Mouse (Mus musculus): ENCODE results near the gene Ctsc.

The Ctsc gene

DNA sequence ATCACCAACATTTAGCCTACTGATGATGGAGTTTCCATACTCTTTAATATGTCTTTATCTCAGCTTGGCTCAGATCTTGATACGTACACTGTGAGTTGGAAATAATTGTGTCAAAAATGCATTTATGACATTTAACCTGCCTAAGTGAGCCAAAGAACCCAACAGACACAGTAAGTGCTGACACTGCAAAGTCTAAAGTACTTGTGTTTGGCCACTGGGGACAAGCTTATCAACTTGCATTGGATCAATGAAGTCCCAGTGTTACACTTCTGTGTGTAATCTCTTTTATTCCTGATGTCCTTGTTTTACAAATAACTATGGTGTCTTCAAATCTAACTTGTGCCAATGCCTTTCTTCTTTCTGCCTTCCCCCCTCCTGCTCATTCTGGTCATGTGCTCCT, 18.1 kb downstream of the Ctsc start:
- no peak for DNase-seq (ENCODE audit: low read depth, low spot score)

DNA sequence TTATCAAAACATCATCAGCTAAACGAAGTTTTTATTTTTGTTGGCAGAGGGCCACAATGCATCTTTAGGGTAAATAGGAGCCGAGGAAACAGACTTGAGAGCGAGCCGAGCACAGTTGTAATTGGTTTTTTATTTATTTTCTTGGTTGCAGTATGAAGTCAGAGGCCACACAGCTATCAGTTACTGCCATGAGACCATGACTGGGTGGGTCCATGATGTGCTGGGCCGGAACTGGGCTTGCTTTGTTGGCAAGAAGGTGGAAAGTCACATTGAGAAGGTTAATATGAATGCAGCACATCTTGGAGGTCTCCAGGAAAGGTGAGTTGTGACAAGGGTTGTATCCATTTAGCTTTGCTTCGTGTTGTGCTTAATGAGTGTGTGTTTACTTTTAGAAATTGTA, 19.0 kb downstream of the Ctsc start:
- DNase-seq (ENCODE audit: low read depth, low spot score): no peak

DNA sequence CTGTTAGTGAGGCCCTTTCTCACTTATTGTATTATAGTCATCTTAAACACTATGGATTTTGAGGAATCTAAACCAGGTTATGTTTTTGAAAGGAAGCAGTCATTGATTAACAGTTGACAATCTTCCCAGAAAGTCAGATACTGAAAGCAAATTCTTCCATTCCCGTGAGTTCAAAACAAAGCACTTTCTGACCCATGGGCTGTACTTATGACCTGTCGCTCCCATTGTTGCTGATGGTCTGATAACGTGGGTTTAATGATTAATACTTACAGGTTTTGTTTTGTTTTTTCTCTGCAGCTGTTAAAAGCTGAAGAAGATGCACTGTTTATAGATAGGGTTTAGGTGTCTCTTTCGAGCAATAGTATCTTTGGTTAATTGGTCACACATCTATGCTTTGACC, 27.9 kb downstream of the Ctsc start:
- no peak for DNase-seq (ENCODE audit: low read depth, low spot score)

DNA sequence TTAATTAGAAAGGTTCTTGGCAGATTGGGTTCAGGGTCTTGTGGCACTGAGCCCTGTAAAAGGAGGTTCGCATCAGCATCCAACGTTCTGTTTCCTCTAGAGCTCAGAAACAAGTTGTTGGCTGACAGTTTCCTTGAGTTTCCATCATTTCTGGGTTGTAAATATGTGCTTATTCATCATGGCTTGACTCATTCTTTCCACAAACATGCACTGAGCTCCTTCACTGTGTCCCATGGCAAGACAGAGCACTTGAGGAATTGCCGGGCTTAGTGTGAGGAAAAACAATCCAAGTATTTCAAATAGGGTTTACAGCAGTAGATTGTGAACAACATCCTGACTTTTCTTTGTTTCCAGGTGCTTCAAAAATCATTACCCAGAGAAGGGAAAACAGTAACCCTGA, 28.8 kb downstream of the Ctsc start:
- DNase-seq (ENCODE audit: low read depth, low spot score): peak; percentile 1

DNA sequence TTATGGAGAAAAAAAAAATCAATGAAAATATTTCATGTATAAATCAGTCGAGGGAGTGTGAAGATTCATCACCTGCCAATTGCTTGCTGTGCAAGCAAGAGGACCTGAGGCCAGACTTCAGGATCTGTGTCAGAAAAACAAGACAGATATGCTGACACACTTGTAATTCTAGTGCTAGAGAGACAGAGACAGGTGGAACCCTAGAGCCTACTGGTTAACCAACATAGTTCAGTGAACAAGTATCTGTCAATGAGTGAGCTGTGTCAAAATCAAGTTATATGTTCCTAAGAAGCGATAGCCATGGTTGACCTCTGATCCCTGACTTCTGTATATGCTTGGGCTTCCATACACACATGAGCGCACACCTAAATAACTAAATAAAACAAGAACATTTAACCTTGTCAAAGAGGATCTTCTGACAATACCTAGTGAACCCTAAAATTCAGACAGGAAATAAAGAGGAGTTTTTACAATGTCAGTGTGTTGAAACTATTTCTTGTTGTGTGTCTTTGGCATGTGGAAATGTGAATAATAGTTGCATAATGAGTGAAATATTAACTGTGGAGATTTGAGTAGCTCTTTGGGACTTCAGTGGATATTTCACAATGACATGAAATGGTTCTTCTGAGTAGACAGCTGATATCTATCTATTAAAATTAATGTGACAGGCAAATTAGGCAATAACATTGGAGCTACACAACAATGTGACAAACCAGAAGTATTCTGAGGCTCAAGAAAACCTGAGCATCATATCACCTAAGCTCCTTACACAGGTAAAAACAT, 32.7 kb downstream of the Ctsc start:
- no peak for DNase-seq (ENCODE audit: low read depth, low spot score)

DNA sequence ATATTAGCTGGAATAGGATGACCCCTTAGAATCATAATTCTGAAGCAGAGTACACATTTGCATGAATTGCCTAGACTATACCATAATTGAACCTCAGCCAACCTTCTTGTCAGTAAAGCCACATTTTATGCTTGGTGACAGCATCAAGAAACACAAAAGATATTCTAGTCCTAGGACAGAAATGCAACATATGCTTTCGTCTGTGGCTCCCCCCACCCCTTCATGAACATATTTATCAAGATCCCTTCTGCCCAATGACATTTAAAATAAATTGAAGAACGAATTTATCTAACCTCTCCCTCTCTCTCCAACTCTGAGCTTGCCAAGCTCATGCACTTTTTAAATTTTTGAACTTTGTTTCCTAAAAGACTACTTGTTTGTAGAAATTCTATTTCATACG, 38.5 kb downstream of the Ctsc start:
- no peak for DNase-seq (ENCODE audit: low read depth, low spot score)

DNA sequence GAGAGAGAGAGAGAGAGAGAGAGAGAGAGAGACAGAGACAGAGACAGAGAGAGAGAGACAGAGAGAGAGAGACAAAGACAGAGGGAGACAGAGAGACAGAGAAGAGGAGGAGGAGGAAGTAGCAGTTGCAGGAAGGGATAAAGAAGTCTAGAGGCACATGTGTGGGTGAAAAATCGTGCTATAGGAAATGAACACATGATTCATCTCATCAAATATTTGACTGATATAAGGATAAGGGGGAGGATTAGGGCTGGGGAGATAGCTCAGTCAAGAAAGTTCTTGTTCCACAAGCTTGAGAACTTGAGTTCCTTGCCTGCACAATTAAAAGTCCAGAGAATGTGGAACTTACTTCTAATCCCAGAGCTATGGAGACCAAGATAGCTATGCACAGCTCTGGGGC, 40.6 kb downstream of the Ctsc start:
- no peak for DNase-seq (ENCODE audit: low read depth, low spot score)

DNA sequence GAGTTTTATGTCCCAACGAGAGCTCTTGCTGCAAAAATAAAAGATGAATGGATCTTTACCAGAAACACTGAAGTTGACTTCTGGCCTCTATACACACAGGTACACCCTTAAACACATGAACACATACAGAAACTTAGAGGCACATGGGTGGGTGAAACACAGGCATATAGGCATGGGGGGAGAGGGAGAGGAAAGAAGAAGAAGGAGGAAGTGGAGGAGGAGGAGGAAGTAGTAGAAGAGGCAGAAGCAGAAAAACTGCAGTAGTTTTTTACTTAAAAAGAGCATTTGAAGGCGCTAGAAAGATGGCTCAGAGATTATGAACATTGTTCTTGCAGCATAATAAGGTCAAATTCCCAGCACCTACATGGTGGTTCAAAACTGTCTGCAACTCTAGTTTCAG, 41.0 kb downstream of the Ctsc start:
- DNase-seq (ENCODE audit: low read depth, low spot score): no peak

DNA sequence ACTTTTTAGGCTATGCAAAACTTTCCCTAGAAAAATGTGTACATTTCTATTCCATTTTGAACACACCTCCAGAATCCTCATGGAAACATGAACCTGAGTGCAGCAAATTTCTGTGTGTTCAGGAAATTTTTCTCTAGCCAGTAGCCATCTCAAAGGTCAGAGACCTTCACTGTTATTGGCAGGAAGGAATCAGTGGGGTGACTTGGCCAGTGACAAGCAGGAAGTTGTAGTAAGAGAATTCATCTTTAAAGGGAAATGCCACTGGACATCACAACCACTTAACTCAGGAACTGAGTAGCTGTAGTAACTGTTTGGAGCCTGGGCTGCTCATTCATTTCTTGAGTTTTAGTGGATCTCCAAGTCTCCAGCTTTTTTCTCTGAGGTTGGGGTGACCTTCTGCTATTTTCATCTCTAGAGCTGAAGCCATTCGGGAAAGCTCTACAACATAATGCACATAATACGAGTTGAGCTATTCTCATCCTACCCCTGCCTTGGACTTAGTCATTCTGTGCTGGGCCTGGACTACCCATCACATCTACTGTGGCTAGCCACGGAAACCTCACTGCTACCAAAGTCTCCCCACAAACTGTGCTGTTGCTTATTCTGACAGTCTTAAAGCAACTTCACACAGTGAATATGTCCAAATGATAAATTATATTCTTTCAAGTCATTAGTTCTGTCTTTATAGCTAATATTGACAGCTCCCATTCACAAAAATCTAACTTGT, 41.7 kb downstream of the Ctsc start:
- no peak for DNase-seq (ENCODE audit: low read depth, low spot score)

DNA sequence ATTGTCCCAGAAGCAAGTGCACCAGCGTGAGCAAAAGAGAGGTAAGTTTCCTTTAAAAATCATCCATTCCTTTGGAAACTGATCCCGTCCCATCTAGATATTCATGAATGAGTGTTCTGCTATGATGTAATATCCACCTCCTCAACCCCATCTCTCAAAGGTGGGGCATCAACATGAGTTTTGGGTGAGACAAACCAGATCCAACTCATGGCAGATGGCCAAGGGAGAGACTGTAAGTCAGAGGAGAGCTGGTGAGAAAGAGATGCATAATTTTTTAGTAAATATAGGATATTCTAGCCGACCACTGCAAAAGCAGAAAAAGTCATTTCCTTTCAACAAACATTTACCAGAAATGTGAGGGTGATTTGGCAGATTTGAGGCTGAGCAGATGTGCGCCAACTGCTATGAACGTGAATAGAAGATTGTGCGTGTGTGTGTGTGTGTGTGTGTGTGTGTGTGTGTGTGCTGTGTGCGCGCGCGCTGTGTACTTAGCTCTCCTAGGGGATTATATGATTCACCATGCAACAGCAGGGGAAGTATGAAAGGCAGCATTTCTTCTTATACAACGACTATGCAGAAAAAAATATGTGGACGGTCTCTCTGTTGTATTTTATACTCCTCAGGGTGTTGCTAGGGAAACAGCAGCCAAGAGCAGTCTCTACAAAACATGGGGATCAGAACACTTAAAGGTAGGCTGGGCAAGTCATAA, 42.9 kb downstream of the Ctsc start:
- DNase-seq (ENCODE audit: low read depth, low spot score): no peak

DNA sequence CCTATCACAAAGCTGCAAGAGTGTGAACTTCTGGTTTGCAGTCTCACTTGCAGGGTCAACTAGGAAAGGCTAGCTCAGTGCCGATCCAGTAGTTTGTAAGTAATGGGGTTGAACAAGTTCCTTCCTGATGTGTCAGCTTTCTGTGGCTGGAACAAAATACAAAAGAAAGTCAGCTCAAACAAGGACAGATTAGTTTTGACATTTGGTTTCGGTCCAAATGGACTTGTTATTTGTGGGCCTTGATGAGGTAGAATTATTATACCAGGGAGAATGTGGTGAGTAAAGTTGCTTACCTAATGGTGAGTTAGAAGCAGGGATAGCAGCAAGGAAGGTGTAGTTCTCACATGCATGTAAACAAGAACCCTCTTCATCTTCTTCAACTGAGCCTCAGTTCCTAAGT, 44.5 kb downstream of the Ctsc start:
- no peak for DNase-seq (ENCODE audit: low read depth, low spot score)

DNA sequence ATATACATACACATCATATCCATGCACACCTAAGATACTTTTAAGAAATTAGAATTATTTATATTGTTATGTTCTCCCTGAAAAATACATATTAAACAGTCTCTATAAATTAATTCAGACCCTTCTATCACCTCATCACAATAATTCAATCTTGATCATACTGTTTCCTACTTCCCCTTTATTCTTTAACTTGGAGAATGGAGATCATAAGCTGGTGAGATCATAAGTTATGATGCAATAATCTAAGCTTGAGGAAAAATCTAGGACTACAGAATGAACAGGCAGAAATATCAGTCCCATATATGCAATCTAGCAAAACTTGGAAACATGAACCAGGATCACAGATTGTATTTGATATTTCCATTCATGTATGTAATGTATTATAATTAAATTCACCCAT, 49.6 kb downstream of the Ctsc start:
- no peak for DNase-seq (ENCODE audit: low read depth, low spot score)

DNA sequence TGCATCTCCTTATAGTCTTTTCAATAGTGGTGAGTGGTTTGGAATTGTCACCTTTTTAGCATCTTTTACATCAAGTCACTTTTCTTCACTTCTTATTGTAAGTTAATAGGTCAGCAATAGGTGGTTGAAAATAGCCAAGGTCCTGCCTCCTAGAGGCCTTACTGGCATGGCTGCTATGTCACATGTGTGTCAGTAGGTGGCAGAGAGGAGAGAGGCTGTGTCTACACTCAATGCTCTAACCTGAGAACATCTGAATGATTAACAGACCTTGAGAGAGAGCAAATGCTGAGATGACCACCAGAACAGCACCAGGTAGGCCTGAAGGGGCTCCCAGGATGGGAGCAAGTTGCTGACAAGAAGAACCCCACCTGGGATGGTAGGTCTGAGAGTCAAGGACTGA, 65.9 kb downstream of the Ctsc start:
- peak; percentile 2 for DNase-seq (ENCODE audit: low read depth, low spot score)

DNA sequence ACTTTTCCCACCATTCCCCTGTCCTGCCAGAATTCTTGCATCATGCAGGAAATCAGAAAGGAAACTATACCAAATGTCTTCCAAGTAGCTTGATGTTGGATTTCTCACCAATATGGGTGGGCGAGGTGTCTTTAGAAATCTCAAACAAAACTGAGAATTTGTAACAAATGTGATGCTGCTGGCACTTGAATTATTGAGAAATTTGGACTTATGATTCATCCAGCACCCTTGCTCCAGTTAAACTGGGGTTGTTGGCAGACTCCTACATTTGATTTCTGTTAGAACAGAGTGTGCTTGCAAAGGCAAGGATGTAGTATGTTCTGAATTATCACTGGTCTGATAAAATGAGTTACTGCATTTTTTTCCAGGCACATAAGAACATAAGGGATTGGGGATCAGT, 68.2 kb downstream of the Ctsc start:
- peak; percentile 3 for DNase-seq (ENCODE audit: low read depth, low spot score)

DNA sequence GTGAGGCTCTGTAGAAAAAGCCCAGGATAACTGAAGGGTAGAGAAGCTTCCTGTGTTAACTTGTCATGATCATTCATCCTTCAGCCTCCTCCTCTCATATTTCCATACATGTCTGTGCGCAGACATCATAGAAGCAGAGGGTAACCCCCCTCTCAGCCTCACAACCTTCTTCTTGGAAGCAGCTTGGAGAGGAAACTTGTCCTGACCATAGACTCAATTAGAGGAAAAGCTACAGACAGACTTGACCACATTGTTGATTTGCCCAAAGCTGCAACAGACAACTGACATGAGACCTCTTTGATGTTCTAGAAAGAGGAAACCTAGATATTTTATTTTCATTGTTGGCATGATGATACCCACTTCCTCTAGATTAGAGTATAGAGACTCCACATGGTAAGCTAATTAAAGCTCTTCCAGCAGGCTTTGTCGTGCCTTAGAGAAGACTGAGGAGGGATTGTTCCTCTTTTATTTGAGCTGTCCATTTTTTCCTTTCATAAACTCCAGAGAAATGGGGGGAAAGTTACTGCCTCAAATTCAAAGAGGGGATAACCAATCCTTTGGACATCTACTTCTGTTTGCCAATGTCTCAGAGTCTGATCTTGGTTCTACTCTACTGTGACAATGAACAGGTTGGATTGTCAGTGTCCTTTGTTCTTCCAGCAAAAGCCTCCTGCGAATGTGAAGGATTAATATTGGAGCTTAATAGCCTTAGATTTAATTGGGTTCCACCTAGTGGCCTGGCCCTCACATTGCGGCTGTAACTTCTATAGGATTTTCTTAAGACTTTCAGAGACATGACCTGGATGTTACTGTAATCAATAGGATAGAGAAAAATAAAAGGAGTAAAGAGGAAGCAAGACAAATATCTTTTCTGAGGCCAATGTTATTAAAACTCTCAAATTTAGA, 79.2 kb downstream of the Ctsc start:
- peak; percentile 4 for DNase-seq (ENCODE audit: low read depth, low spot score)

DNA sequence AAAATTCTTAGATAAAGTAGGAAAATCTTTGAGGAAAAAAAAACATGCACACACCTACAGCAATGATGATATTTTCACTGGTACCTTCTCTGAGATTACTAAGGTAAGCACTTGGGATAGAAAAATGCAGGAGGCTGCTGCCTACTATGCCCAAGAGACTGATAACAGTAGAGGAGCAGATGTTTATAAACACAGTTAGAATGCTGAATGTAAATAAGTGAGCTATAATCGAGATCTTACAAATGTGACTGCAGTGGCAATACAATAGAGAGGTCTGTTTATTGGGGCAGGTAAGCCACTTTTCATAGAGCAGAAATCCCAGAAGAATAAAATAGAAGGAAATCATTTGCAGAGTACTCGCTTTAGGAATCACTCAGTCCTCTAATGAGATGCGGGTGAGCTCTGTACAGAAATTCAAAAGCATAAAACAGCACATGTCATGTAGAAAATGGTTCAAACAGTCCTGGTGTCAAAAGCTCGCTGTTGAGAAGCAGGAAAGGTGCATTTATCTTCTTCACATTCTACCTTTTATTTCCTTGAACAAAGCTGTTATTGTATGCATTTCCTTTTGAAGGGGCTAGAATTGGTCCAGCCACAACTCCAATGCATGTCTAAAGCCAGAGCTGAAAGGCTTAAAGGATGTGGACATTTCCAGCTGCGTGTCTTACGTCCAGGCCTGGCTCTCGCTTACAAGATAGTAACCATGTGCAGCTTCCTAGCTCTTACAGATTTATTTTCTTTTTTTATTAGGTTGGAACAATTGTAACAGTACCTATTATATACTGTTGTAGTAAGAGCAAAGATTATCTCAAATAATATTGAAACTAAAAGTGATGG, 80.4 kb downstream of the Ctsc start:
- no peak for DNase-seq (ENCODE audit: low read depth, low spot score)
